ENCODE assay signal across 7 mouse cellular contexts in the genomic region with DNA sequence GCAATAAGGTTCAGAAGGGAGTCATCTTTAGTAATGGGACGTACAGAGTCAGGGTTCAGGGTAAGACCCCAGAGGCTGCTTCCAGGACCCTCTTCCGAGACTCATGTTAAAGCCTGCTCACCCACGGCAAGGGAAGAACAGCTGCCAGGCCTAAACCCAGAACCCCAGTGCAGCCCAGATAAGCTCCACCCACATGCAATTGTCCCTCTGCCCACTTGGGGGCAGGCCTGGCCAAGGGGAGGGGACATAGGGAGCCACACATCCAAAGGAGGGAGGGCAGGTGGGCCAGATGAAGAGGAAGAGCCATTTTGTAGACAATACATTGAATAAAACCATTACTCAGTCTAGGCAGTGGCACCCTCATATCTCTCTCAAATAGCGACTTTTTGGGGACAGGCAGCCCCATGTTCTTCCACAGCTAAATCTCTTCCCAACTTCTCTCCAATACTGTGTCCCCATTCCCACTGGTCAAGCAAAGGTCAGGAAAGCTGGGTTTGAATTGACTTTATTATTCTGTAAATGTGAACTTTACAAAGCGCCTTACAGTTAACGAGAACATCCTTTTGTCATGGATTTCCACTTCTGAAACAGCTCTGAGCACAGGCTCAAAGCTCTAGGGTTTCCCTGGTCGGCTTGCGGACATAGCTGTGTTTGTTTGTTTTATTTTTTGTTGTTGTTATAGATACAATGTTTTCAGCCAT. TPM values are rescaled to one million over a fixed set of nuclear protein-coding genes. Genes with fewer than 3 reads are reported as not detected.
DNase-seq lines count a peak whose midpoint lies in the region; ATAC-seq and TF ChIP-seq lines count a peak whose summit lies in the region.

No protein-coding gene starts in this region.

- H3K27ac ChIP-seq in gastrocnemius, adult 2 months: no peak overlapping the region
- no peak overlapping the region for H3K27ac ChIP-seq in midbrain, embryonic 13.5 days

- ATAC-seq in midbrain, embryonic 13.5 days: peak; percentile 63; the same call in 1 of the 2 replicates

- H3K9me3 ChIP-seq in midbrain, embryonic 13.5 days: no peaks in the 10 kb centered on the region

- peak; percentile 96 for DNase-seq in ZHBTc4 (ENCODE audit: low read depth, low spot score)
- peak; percentile 74 to 84 for DNase-seq in cerebellum, postnatal 14 days
- peak; percentile 81 for DNase-seq in gastrocnemius, adult 2 months
- peak; percentile 85 for DNase-seq in induced T-regulatory cell, adult 2 months (ENCODE audit: low read depth)
- DNase-seq in left cerebral cortex, postnatal 36 days (ENCODE audit: low spot score in 2 of 2): peak; percentile 49 to 53
- peak; percentile 71 for DNase-seq in skeletal muscle tissue, adult 2 months (ENCODE audit: low read depth, low spot score)

- 35% methylated on average over 8 of the region's 8 CpGs for WGBS in midbrain, embryonic 13.5 days

- no peak overlapping the region for H3K4me2 ChIP-seq in midbrain, embryonic 13.5 days (replicated peaks)

- no peaks in the 10 kb centered on the region for H3K27me3 ChIP-seq in midbrain, embryonic 13.5 days

- intact Hi-C loops in gastrocnemius, adult 2 months (cut with DNase I): loop anchor here (1.0 kb wide), 1 partner anchor 87 kb away; no protein-coding TSS in a partner anchor
- intact Hi-C loops in left cerebral cortex, postnatal 36 days (cut with DNase I): loop anchor here (2.0 to 5.0 kb wide), 2 partner anchors 37 to 86 kb away; no protein-coding TSS in a partner anchor

- H3K4me1 ChIP-seq in midbrain, embryonic 13.5 days (replicated peaks): no peaks in the 10 kb centered on the region

- no peak overlapping the region for H3K9ac ChIP-seq in midbrain, embryonic 13.5 days (replicated peaks)

- peak; percentile 95 for TF ChIP-seq CTCF in gastrocnemius, adult 2 months (IDR thresholded peaks at IDR 0.05)

- H3K4me3 ChIP-seq in gastrocnemius, adult 2 months: no peak overlapping the region
- H3K4me3 ChIP-seq in midbrain, embryonic 13.5 days (replicated peaks): no peak overlapping the region

- 0 out of 2 replicates have a peak, but pooled peaks cover 5% of the 10 kb centered on the region for H3K36me3 ChIP-seq in midbrain, embryonic 13.5 days

RNA-seq across cellular contexts. Expression of gene Ubac1, which starts 33.6 kb away (rescaled TPM):
- 100 to 1,000 TPM; 223 to 239 TPM for total RNA-seq in gastrocnemius, adult 2 months (2021)
- 10 to 100 TPM; 63.2 to 64.8 TPM for total RNA-seq in left cerebral cortex, postnatal 36 days (2021)
- polyA plus RNA-seq in midbrain, embryonic 13.5 days (2015; fragmentation: Nextera tagmentation; extraction: Ambion mirVana): 93.6 and 104 TPM in 2 replicates
